Mouse (Mus musculus) liver, postnatal 0 days (tissue): ENCODE measurements at regions not wholly inside any gene's neighbourhood (a gene's known extent, or its start where the extent isn't known, plus 50 kb on each side); places are given as distances from the start of the nearest gene placed in this dataset.

ENCODE experiments used
- CTCF ChIP-seq: sonication (generic); IDR thresholded peaks from 2 replicates; pipeline ENCODE4 v1.5.1; 2016; ENCODE audit warnings: antibody characterized with exemption, low read depth
- EP300 ChIP-seq: IDR thresholded peaks from 2 replicates; pipeline ENCODE4 v1.6.1; 2016; ENCODE audit warnings: antibody characterized with exemption, low read depth, mild to moderate bottlenecking

DNA sequence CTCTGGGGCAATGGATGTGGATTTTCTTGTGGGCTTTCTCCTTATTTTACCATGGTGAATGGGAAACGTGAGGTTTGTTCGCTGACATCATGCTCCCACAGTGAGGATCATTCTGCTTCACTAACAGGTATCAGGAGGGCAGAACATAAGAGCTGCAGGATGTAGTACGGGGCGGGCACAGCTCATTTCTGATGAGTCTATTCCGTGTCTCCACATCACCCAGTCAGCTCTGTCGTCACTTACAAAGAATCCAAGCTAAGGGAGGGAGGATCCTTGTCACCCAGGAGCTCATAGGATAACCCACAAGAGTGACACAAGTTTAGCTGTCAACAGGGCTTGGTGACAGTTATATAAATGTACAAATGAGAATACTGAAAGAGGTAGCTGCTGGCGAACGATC lies 203.8 kb upstream of the Tle4 start:
- no peak for TF ChIP-seq CTCF
- no peak for TF ChIP-seq EP300
